Mouse (Mus musculus): Measurements from ENCODE around the gene Fam217a. TPM values are rescaled to one million over a fixed set of nuclear protein-coding genes. Genes with fewer than 3 reads are reported as not detected.
"Not testable (repeated sequence)": the region's sequence is repeated elsewhere in the genome, so short reads cannot be mapped to it uniquely, and the experiment has no call there.

Gene Fam217a
- 1.1 and 1.2 TPM in 2 replicates for polyA plus RNA-seq (2015; fragmentation: Nextera tagmentation; extraction: Ambion mirVana)

- WGBS: 81% methylated on average over 4 of the region's 4 CpGs
- H3K9me3 ChIP-seq: no peaks in the 10 kb centered on the region
- H3K9ac ChIP-seq: no peak within 1 kb of the TSS
- no peak within 1 kb of the TSS for H3K27ac ChIP-seq
- H3K36me3 ChIP-seq (replicated peaks): no peaks in the 10 kb centered on the region
- H3K4me2 ChIP-seq: no peak within 1 kb of the TSS
- H3K4me1 ChIP-seq: no peaks in the 10 kb centered on the region
- ATAC-seq (replicated peaks): no peak
- H3K4me3 ChIP-seq: no peak within 1 kb of the TSS
- H3K27me3 ChIP-seq (replicated peaks): no peaks in the 10 kb centered on the region
Measured at GRCm38 (mm10) chr13:34924210-34924609, at the start of gene Fam217a, which contains the start of gene 4933417A18Rik. Gene Fam217a, minus strand, starts transcription at chr13:34924310. Gene 4933417A18Rik, plus strand, starts transcription at chr13:34924409.

- H3K27me3 ChIP-seq (replicated peaks): no peaks in the 10 kb centered on the region
- no peaks in the 10 kb centered on the region for H3K9me3 ChIP-seq
- H3K9ac ChIP-seq: no peak overlapping the region
- H3K4me1 ChIP-seq: no peaks in the 10 kb centered on the region
- no peak for ATAC-seq (replicated peaks)
- no peak overlapping the region for H3K4me2 ChIP-seq
- H3K4me3 ChIP-seq: no peak overlapping the region
- 45% methylated on average over 1 of the region's 1 CpGs for WGBS
- H3K36me3 ChIP-seq (replicated peaks): peaks cover 11% of the 10 kb centered on the region; the same call in 1 of the 2 replicates
- no peak overlapping the region for H3K27ac ChIP-seq
Measured at GRCm38 (mm10) chr13:34973770-34974169, 49.7 kb upstream of the Fam217a start.

GRCm38 (mm10) chr13:34973149-34973548 is 49.0 kb upstream of the Fam217a start:
- no peak overlapping the region for H3K9ac ChIP-seq
- no peak for ATAC-seq (replicated peaks)

GRCm38 (mm10) chr13:34972456-34972855 is 48.3 kb upstream of the Fam217a start:
- not testable (repeated sequence) for H3K9me3 ChIP-seq; H3K36me3 ChIP-seq (replicated peaks); H3K4me1 ChIP-seq; H3K27me3 ChIP-seq (replicated peaks); H3K4me2 ChIP-seq; H3K9ac ChIP-seq; ATAC-seq (replicated peaks); H3K27ac ChIP-seq; H3K4me3 ChIP-seq

More at GRCm38 (mm10) chr13:34973149-34973548, 49.0 kb upstream of the Fam217a start:
- Histone ChIP-seq H3K27me3 (replicated peaks) (no peaks in the 10 kb centered on the region), H3K4me2 (no peak overlapping the region), H3K4me3 (no peak overlapping the region), H3K4me1 (no peaks in the 10 kb centered on the region), H3K9me3 (no peaks in the 10 kb centered on the region), H3K36me3 (replicated peaks) (peaks cover 10% of the 10 kb centered on the region; the same call in 1 of the 2 replicates), H3K27ac (no peak overlapping the region)
- WGBS: 42% methylated on average over 1 of the region's 1 CpGs

- WGBS: 75% methylated on average over 9 of the region's 9 CpGs
- not testable (repeated sequence) for H3K36me3 ChIP-seq (replicated peaks); ATAC-seq (replicated peaks); H3K9me3 ChIP-seq; H3K9ac ChIP-seq; H3K4me3 ChIP-seq; H3K4me2 ChIP-seq; H3K27ac ChIP-seq
- H3K4me1 ChIP-seq: peaks cover 15% of the 10 kb centered on the region
- peaks cover 13% of the 10 kb centered on the region for H3K27me3 ChIP-seq (replicated peaks)
Measured at GRCm38 (mm10) chr13:34965647-34966046, 41.5 kb upstream of the Fam217a start.

- Histone ChIP-seq H3K4me1 (peaks cover 15% of the 10 kb centered on the region), H3K36me3 (replicated peaks) (no peaks in the 10 kb centered on the region), H3K4me2 (peak overlapping the region; percentile 67), H3K9ac (peak overlapping the region; percentile 42; the same call in 1 of the 2 replicates), H3K9me3 (no peaks in the 10 kb centered on the region), H3K4me3 (peak overlapping the region; percentile 41), H3K27me3 (replicated peaks) (peaks cover 13% of the 10 kb centered on the region), H3K27ac (no peak overlapping the region)
- ATAC-seq (replicated peaks): no peak
- 8% methylated on average over 5 of the region's 5 CpGs for WGBS
Measured at GRCm38 (mm10) chr13:34964866-34965265, 40.8 kb upstream of the Fam217a start.

- Histone ChIP-seq H3K4me2 (peak overlapping the region; percentile 67), H3K9me3 (no peaks in the 10 kb centered on the region), H3K4me3 (peak overlapping the region; percentile 41), H3K9ac (peak overlapping the region; percentile 42), H3K27me3 (replicated peaks) (peaks cover 13% of the 10 kb centered on the region), H3K27ac (no peak overlapping the region), H3K36me3 (replicated peaks) (no peaks in the 10 kb centered on the region), H3K4me1 (peaks cover 15% of the 10 kb centered on the region)
- 3% methylated on average over 14 of the region's 14 CpGs for WGBS
- ATAC-seq (replicated peaks): peak; percentile 48; the same call in 1 of the 2 replicates
Measured at GRCm38 (mm10) chr13:34964419-34964818, 40.3 kb upstream of the Fam217a start.

- Histone ChIP-seq H3K4me3 (peak within 1 kb of the TSS; percentile 41), H3K27me3 (replicated peaks) (peaks cover 13% of the 10 kb centered on the region), H3K4me2 (peak within 1 kb of the TSS; percentile 67), H3K27ac (no peak within 1 kb of the TSS), H3K9ac (peak within 1 kb of the TSS; percentile 42), H3K36me3 (replicated peaks) (no peaks in the 10 kb centered on the region), H3K9me3 (no peaks in the 10 kb centered on the region), H3K4me1 (peaks cover 15% of the 10 kb centered on the region)
- WGBS: 3% methylated on average over 32 of the region's 32 CpGs
- peak; percentile 73 for ATAC-seq (replicated peaks)
Measured at GRCm38 (mm10) chr13:34963511-34964397, 39.6 kb upstream of the Fam217a start, which contains the start of gene Eci3. Gene Eci3, minus strand, starts transcription at chr13:34963810.

GRCm38 (mm10) chr13:34960996-34961770 is 37.1 kb upstream of the Fam217a start:
- H3K9ac ChIP-seq: no peak overlapping the region
- no peak for ATAC-seq (replicated peaks)
- H3K36me3 ChIP-seq (replicated peaks): no peaks in the 10 kb centered on the region
- H3K9me3 ChIP-seq: no peaks in the 10 kb centered on the region
- H3K4me2 ChIP-seq: no peak overlapping the region
- H3K4me1 ChIP-seq: peaks cover 15% of the 10 kb centered on the region
- no peak overlapping the region for H3K27ac ChIP-seq
- WGBS: 83% methylated on average over 4 of the region's 4 CpGs
- H3K4me3 ChIP-seq: no peak overlapping the region
- H3K27me3 ChIP-seq (replicated peaks): peaks cover 13% of the 10 kb centered on the region

GRCm38 (mm10) chr13:34958158-34958557 is 34.0 kb upstream of the Fam217a start:
- not testable (repeated sequence) for H3K9me3 ChIP-seq; H3K4me3 ChIP-seq; H3K4me2 ChIP-seq; H3K27ac ChIP-seq; H3K9ac ChIP-seq; H3K27me3 ChIP-seq (replicated peaks); H3K36me3 ChIP-seq (replicated peaks); ATAC-seq (replicated peaks); H3K4me1 ChIP-seq
- 73% methylated on average over 3 of the region's 3 CpGs for WGBS

GRCm38 (mm10) chr13:34956901-34957300 is 32.8 kb upstream of the Fam217a start:
- Histone ChIP-seq H3K9ac (no peak overlapping the region), H3K4me1 (no peaks in the 10 kb centered on the region), H3K4me3 (no peak overlapping the region), H3K36me3 (replicated peaks) (no peaks in the 10 kb centered on the region), H3K9me3 (no peaks in the 10 kb centered on the region), H3K27ac (no peak overlapping the region), H3K4me2 (no peak overlapping the region), H3K27me3 (replicated peaks) (no peaks in the 10 kb centered on the region)
- ATAC-seq (replicated peaks): no peak
- 87% methylated on average over 4 of the region's 4 CpGs for WGBS

GRCm38 (mm10) chr13:34951437-34951836 is 27.3 kb upstream of the Fam217a start:
- not testable (repeated sequence) for H3K27ac ChIP-seq; H3K9ac ChIP-seq; H3K27me3 ChIP-seq (replicated peaks); ATAC-seq (replicated peaks); H3K4me3 ChIP-seq; H3K4me2 ChIP-seq; H3K9me3 ChIP-seq; H3K4me1 ChIP-seq; H3K36me3 ChIP-seq (replicated peaks)
- 94% methylated on average over 2 of the region's 2 CpGs for WGBS
